8 mouse cellular contexts compared by ENCODE assay signal in the genomic region with DNA sequence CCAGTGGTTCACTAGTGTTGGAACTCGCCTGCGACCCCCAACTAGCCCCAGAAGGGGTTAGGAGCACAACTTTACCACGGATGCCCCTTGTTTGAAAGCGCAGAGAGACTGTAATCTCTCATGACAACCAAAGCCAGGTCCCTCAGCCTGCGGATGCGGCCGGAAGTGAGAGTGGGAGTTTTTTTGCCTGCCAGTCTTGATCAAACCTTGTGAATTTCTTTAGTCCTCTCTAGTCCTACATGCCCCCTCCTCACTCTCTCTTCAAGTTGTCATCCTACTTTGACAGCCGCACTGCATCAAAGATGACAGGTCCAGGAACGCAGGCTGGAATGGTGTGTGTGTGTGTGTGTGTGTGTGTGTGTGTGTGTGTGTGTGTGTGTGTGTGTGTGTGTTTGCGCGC. TPM values are rescaled to one million over a fixed set of nuclear protein-coding genes. Genes with fewer than 3 reads are reported as not detected.
DNase-seq lines count a peak whose midpoint lies in the region; ATAC-seq and TF ChIP-seq lines count a peak whose summit lies in the region.

No protein-coding gene starts in this region.

- peak overlapping the region; percentile 79 for H3K27ac ChIP-seq in left cerebral cortex, adult 2 months
- peak overlapping the region; percentile 78 for H3K27ac ChIP-seq in forebrain, embryonic 12.5 days
- H3K27ac ChIP-seq in limb, embryonic 15.5 days: peak overlapping the region; percentile 71

- intact Hi-C loops in left cerebral cortex, adult 2 months (cut with DNase I): no loop called here
- intact Hi-C loops in left cerebral cortex, postnatal 4 days (cut with DNase I): no loop called here

- no peak for TF ChIP-seq CTCF in left cerebral cortex, adult 2 months (IDR thresholded peaks at IDR 0.05)

- H3K9ac ChIP-seq in forebrain, embryonic 12.5 days: peak overlapping the region; percentile 77
- H3K9ac ChIP-seq in limb, embryonic 15.5 days: peak overlapping the region; percentile 75

- no peaks in the 10 kb centered on the region for H3K36me3 ChIP-seq in forebrain, embryonic 12.5 days (replicated peaks)
- no peaks in the 10 kb centered on the region for H3K36me3 ChIP-seq in limb, embryonic 15.5 days
- no peaks in the 10 kb centered on the region for H3K36me3 ChIP-seq in myocyte (ENCODE audit: control insufficient read depth, insufficient read depth)

- peaks cover 8% of the 10 kb centered on the region for H3K27me3 ChIP-seq in forebrain, embryonic 12.5 days
- no peaks in the 10 kb centered on the region for H3K27me3 ChIP-seq in limb, embryonic 15.5 days
- H3K27me3 ChIP-seq in myocyte (ENCODE audit: control insufficient read depth, insufficient read depth, insufficient read length): no peaks in the 10 kb centered on the region

- TF ChIP-seq POLR2A in myocyte (IDR thresholded peaks at IDR 0.05; ENCODE audit: insufficient read length, low read depth): no peak

- 5% methylated on average over 11 of the region's 11 CpGs for WGBS in forebrain, embryonic 12.5 days
- WGBS in limb, embryonic 15.5 days: under 1% methylated on average over 11 of the region's 11 CpGs

- H3K4me2 ChIP-seq in forebrain, embryonic 12.5 days: peak overlapping the region; percentile 76
- H3K4me2 ChIP-seq in limb, embryonic 15.5 days: peak overlapping the region; percentile 65
- peak overlapping the region; percentile 81 for H3K4me2 ChIP-seq in myocyte (ENCODE audit: low read depth)

- peak overlapping the region; percentile 65 for H3K4me3 ChIP-seq in left cerebral cortex, adult 2 months
- H3K4me3 ChIP-seq in forebrain, embryonic 12.5 days (replicated peaks): peak overlapping the region; percentile 84
- peak overlapping the region; percentile 94 for H3K4me3 ChIP-seq in limb, embryonic 15.5 days
- peak overlapping the region; percentile 59 for H3K4me3 ChIP-seq in myocyte

- H3K4me1 ChIP-seq in forebrain, embryonic 12.5 days: peaks cover 11% of the 10 kb centered on the region
- H3K4me1 ChIP-seq in limb, embryonic 15.5 days: no peaks in the 10 kb centered on the region

- no peak for ATAC-seq in forebrain, embryonic 12.5 days (ENCODE audit: low FRiP score)
- ATAC-seq in limb, embryonic 15.5 days (ENCODE audit: insufficient number of reproducible peaks, low FRiP score, low TSS enrichment, low read depth): no peak; the same call in 1 of the 2 replicates

- DNase-seq in left cerebral cortex, adult 2 months (ENCODE audit: extremely low spot score in 1 of 2, low spot score in 2 of 2): peak in 1 of 2 experiments; percentile 15
- DNase-seq in left cerebral cortex, postnatal 4 days: no peak
- DNase-seq in R1 (ENCODE audit: low read depth, low spot score): peak; percentile 63
- DNase-seq in adrenal gland, postnatal 36 days: no peak
- DNase-seq in right cerebral cortex, postnatal 14 days: no peak

- H3ac ChIP-seq in myocyte (ENCODE audit: control insufficient read depth, insufficient read length): peak overlapping the region; percentile 26

- no peaks in the 10 kb centered on the region for H3K9me3 ChIP-seq in forebrain, embryonic 12.5 days
- no peaks in the 10 kb centered on the region for H3K9me3 ChIP-seq in limb, embryonic 15.5 days

- no peaks in the 10 kb centered on the region for H3K79me2 ChIP-seq in myocyte (ENCODE audit: control insufficient read depth, insufficient read depth)

TF ChIP-seq in myocyte, 11 proteins besides CTCF, POLR2A, EP300 and RAD21:
- TF ChIP-seq SRF (IDR thresholded peaks at IDR 0.05; ENCODE audit: control insufficient read depth, insufficient read length, low read depth): no peak
- TF ChIP-seq TCF12 (IDR thresholded peaks at IDR 0.05; ENCODE audit: insufficient read depth, poor library complexity, severe bottlenecking): no peak
- TF ChIP-seq MAX (IDR thresholded peaks at IDR 0.05; ENCODE audit: low read depth): no peak
- TF ChIP-seq REST (IDR thresholded peaks at IDR 0.05; ENCODE audit: insufficient read depth, insufficient read length): no peak
- TF ChIP-seq TCF3 (IDR thresholded peaks at IDR 0.05; ENCODE audit: insufficient read length, low read depth): no peak
- no peak for TF ChIP-seq E2F4 (IDR thresholded peaks at IDR 0.05; ENCODE audit: insufficient read depth)
- TF ChIP-seq CEBPB (IDR thresholded peaks at IDR 0.05; ENCODE audit: insufficient read depth, poor library complexity, severe bottlenecking): no peak
- TF ChIP-seq MYOG (IDR thresholded peaks at IDR 0.05; ENCODE audit: control insufficient read depth in 1 of 3, insufficient read depth in 1 of 3, insufficient read length in 2 of 3, low read depth in 2 of 3): no peak
- no peak for TF ChIP-seq USF1 (IDR thresholded peaks at IDR 0.05; ENCODE audit: low read depth)
- TF ChIP-seq POLR2AphosphoS2 (IDR thresholded peaks at IDR 0.05; ENCODE audit: insufficient read length, low read depth): no peak
- no peak for TF ChIP-seq MYOD1 (IDR thresholded peaks at IDR 0.05; ENCODE audit: control insufficient read depth in 1 of 3, insufficient read length in 2 of 3, low read depth in 2 of 3)

RNA-seq across cellular contexts. Expression of a gene that starts 0.5 kb away (rescaled TPM):
- total RNA-seq in left cerebral cortex, adult 2 months (2021): 10 to 100 TPM; 21.6 to 24.8 TPM
- total RNA-seq in left cerebral cortex, postnatal 4 days (2021): 10 to 100 TPM; 10.3 to 12.3 TPM
- polyA plus RNA-seq in forebrain, embryonic 12.5 days (2016; fragmentation: Nextera tagmentation; extraction: Ambion mirVana): 29.2 and 31.5 TPM in 2 replicates
- polyA plus RNA-seq in limb, embryonic 15.5 days (2015; fragmentation: Nextera tagmentation; extraction: Ambion mirVana): 25.1 and 28.7 TPM in 2 replicates
- 9.6 TPM for polyA plus RNA-seq in myocyte (2012; fragmentation: generic; extraction: Trizol)
- 10 to 100 TPM; 46.4 to 47.3 TPM for total RNA-seq in adrenal gland, postnatal 36 days (2021)
